Mouse (Mus musculus): ENCODE results near the gene Nicn1.
A peak's percentile ranks its signal among the peaks of the same experiment; 100 is the strongest.
"Not testable (repeated sequence)": the region's sequence is repeated elsewhere in the genome, so short reads cannot be mapped to it uniquely, and the experiment has no call there.

Gene Nicn1

DNA sequence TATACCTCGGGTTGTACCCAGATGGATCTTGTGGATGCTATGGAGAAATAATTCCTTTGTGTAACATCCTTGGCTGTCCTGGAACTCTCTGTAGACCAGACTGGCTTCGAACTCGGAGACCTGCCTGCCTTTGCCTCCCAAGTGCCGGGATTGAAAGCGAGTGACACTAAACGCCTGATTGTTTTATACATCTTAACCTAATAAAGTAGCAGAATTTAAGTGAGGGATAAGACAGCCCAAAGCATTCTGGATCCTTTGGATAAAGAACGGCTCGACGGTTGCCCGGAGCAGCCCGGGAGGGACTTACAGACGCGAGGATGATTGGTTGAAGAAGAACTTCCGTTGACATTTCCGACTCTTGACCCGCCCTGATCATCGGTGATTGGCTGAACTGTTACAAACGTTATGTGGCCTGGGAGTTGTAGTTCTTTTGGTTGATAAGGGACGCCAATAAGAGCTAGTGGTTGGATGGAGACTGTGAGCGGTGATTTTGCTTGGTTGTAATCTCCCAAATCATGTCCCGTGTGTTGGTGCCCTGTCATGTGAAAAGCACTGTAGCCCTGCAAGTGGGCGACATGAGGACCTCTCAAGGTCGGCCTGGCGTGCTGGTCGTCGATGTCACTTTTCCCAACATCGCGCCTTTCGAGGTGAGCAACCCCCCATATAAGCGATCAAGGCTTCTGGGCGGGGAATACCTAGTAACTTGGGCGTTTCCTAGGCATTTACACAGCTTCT, at the start of gene Nicn1:
Gene Nicn1, plus strand, starts transcription at position 414 of the 735 bp plus-strand sequence.
- peak; percentile 87 for DNase-seq

GRCm38 (mm10) chr9:108244540-108244939, 45.7 kb upstream of the Nicn1 start:
- no peak for DNase-seq

DNA sequence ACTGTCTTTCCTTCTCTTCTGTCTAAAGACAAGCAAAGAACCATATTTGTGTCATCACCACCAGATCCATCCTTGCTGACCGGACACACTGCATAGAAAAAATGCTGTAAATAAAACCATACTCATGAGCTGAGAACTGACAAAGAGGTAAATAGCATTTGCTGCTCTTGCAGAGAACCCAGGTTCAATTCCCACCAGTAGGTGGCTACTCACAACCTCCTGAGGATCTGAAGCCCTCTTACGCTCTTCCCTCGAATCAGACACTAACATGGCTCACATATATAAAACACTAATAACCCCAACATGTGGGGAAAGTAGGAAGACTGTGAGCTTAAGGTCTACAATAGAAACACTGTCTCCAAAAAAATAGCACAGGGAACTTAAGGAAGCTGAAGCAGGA, 45.2 kb upstream of the Nicn1 start:
- no peak for DNase-seq

- DNase-seq, result no peak
These were observed 41.3 kb upstream of the Nicn1 start for GRCm38 (mm10) chr9:108248957-108249356.

DNA sequence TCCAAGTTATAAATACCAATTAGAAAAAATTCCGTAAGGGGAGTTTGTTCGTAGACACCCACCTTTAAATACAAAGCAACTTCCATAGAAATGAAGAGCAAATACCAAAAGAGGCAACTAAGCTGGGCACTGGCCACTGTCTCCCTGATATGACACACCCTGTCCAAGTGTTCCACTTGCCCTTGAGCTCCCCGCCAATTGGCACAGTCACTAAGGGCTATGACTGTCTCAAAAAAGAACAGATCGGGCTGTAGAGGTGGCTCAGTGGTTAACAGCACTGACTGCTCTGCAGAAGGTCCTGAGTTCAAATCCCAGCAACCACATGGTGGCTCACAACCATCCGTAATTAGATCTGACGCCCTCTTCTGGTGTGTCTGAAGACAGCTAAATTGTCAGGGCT, 38.4 kb upstream of the Nicn1 start:
- DNase-seq, result no peak

DNA sequence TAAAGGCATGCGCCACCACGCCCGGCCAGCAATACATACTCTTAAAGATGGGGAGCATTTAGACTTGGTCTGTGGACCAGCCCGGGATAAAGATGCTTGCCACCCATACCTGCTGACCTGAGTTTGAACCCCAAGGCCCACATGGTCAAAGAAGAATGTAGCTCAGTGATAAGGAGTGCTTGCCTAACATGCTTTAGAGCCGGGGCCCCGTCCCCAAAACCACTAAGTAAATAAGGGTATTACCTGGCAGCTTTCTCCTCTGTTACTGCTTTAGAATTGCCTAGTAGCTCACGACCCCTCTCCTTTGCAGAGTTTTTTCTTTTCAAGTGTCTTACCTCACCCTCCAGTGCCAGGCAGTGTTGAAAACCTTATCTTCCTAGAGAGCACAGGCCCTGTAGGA, 37.5 kb upstream of the Nicn1 start:
- no peak for DNase-seq

GRCm38 (mm10) chr9:108260526-108260925, 29.7 kb upstream of the Nicn1 start:
- no peak for DNase-seq

GRCm38 (mm10) chr9:108261865-108262264, 28.4 kb upstream of the Nicn1 start:
- DNase-seq, result no peak

- DNase-seq, result no peak
These were observed 27.7 kb upstream of the Nicn1 start for GRCm38 (mm10) chr9:108262494-108263049.

GRCm38 (mm10) chr9:108263131-108263681, 27.0 kb upstream of the Nicn1 start:
- DNase-seq, result no peak

DNA sequence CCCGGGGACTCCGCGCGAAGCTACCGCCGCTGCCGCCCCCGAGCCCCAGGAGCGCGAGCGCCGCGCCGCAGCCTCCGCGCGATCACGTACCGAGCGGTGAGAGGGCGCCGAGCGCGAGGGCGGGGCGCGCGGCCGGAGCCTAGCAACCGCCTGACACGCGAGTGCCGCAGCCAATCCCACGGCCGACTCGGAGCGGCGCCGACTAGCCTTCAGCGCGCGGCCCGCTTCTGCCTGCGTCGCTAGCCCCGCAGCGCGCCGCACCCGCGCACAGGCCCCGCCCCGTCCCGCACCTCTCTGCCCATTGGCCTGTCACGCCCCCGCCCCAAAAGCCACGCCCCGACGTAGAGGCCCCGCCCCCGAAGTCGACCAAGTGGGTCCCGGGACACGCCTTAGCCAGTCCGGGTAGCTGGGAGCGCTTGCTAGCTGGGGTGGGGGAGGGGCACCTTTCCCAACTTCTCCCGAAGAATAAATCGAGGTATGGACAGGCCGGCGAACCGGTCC, 26.5 kb upstream of the Nicn1 start, which contains the start of gene Dag1:
Gene Dag1, minus strand, starts transcription at position 269 of the 501 bp plus-strand sequence.
- DNase-seq, result peak; percentile 98

- peak; percentile 39 for DNase-seq
These were observed 25.9 kb upstream of the Nicn1 start for GRCm38 (mm10) chr9:108264191-108264921.

DNA sequence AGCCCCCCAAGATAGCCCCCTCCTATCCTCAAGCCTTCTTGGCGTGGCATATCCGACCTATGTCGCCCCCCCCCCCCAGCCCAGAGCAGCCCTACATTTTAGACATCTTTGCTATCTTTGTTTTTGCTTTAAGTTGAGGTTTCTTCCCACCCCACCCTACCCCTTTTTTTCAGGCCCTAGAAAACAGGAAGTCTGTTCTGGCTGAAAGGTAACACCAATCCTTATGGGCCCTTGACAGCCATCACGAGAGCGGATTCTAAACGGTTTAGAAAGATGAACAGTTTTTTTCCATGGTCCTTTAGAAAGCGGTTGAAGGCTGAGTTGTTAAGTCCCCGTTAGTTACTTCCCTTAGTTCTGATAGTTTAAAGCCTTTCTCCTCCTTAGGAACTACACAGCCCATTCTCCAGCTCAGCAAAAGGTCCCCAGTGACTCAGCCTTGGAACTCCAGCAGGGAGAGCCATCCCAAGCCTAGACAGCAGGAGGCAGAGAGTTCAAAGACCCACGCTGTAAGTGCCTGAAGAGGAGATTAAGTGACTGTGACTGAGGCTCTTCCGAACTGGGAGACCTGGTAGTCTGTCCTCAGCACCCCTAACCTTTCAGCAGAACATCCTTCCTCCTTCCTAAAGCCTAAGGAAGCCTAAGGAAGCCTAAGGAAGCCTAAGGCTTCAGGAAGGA, 23.8 kb upstream of the Nicn1 start:
- DNase-seq, result no peak

DNA sequence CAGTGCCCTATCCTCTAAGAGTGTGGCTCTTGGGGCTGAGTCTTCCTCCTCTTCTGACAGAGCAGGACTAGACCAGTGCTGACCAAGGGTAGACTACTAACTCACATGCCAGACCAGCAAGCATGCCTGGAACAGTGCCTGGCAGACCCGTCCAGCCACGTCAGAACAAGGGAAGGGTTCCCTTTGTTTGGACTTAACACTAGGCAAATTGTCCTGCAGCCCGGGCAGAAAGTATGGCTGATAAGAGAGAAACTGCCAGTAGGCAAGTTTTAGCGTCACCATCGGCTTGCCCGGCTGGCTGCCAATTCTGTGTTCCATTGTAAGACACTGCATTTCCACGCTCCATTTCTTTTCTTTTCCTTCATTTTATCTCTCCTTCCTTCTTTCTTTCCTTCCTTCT, 22.5 kb upstream of the Nicn1 start:
- DNase-seq, result no peak

GRCm38 (mm10) chr9:108268701-108269100, 21.5 kb upstream of the Nicn1 start:
- not testable (repeated sequence) for DNase-seq

DNA sequence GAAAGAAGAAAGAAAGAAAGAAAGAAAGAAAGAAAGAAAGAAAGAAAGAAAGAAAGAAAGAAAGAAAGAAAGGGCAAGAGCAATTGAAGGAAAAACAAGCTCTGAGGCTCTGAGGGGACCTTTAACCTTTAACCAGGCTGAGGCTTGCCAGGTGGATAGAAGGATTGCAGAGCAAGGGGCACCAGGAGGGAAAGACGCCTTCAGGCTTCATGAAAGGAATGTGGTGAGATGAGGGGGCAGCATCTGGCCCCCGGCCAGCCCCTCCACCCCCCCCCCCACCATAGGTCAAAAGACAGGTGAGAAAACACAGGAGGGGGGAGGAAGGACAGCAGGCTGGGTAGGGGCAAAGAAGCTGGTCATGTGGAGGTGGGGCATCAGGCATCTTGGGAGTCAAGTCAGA, 18.3 kb upstream of the Nicn1 start:
- no peak for DNase-seq

DNA sequence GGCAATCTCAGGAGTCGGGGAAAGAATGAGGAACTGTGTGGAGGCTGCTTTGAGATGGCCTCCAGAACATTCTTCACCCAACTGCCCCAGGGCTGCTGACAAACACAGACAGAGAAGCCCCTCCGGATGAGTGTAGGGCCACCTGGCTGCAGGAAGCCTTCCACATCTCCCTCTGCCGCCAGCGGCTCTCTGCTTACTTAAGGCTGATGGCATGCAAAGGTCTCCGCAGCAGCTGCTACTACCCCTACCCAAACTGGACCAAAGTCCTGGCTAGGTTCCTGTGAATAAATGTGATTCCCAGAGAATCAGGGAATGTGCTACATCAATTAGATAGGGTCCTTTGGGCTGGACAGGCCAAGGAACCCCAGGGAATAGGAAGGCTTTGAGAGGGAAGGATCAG, 17.5 kb upstream of the Nicn1 start:
- no peak for DNase-seq

DNA sequence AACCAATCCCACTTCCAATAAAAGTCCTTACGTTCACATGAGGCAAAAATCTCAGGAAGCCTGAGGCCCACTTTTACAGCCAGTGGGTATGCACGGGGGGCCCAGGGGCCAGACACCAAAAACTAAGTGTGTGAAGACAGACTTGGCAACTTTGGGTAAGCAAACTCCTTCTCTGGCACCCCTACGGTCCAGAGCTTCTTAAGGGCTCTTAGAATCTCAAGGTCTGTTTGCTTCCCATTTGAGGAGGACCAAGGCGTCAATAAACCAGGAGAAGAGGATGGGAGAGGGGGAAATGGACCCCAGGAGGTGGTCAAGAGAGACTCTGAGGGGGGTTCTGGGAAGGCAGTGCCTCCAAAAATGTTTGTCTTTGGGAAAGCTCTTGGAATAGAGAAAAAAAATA, 16.7 kb upstream of the Nicn1 start:
- no peak for DNase-seq

- no peak for DNase-seq
These were observed 15.5 kb upstream of the Nicn1 start for GRCm38 (mm10) chr9:108274476-108275330.

DNA sequence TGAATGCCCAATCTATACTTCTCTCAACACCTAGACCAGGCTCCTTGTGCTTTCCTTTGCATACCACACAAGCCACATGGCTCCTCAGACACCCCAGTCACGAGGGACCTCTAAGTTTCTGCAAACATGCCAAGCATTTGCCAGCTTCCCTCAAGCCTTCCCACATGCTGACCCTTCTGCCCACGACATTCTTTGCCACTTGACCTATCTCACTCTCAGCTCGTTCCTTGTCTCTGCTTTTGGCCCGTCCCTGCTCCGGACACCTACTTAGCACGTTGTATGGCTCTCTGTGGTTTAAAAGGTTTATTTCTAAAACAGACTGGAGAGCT, 14.9 kb upstream of the Nicn1 start:
- no peak for DNase-seq

- no peak for DNase-seq
These were observed 11.4 kb upstream of the Nicn1 start for GRCm38 (mm10) chr9:108278697-108279450.

All from cerebellum, adult 11 months (tissue).